Mouse (Mus musculus): ENCODE measurements around the gene Daam2. TPM values are rescaled to one million over a fixed set of nuclear protein-coding genes. Genes with fewer than 3 reads are reported as not detected.
A peak's percentile ranks its signal among the peaks of the same experiment; 100 is the strongest.

The Daam2 gene
- polyA plus RNA-seq (2011; ENCODE audit: insufficient read depth, insufficient read length, low read depth, missing spikeins) = 0.28 and 0.37 TPM in 2 replicates

- Histone ChIP-seq H3K9ac (ENCODE audit: low read depth, poor library complexity, severe bottlenecking) (peak within 1 kb of the TSS; percentile 11; the same call in 1 of the 2 replicates), H3K4me3 (ENCODE audit: low read depth, low read length) (peak within 1 kb of the TSS; percentile 23), H3K4me1 (ENCODE audit: control insufficient read depth, insufficient read depth, low read length) (no peaks in the 10 kb centered on the region), H3K36me3 (ENCODE audit: control insufficient read depth, insufficient read depth, low read length, poor library complexity, severe bottlenecking) (no peaks in the 10 kb centered on the region), H3K9me3 (replicated peaks; ENCODE audit: control insufficient read depth, insufficient read depth, low read length, poor library complexity, severe bottlenecking) (no peaks in the 10 kb centered on the region), H3K27ac (ENCODE audit: insufficient read depth, low read length) (no peak within 1 kb of the TSS), H3K27me3 (ENCODE audit: control insufficient read depth, insufficient read depth, low read length, poor library complexity, severe bottlenecking) (no peaks in the 10 kb centered on the region; the same call in 1 of the 2 replicates)
- TF ChIP-seq CTCF (IDR thresholded peaks at IDR 0.05; ENCODE audit: low read depth, low read length) (no peak), EP300 (IDR thresholded peaks at IDR 0.05; ENCODE audit: insufficient read depth, low read depth, low read length) (no peak), POLR2A (IDR thresholded peaks at IDR 0.05; ENCODE audit: insufficient read depth, low read length) (no peak)
Observed at GRCm38 (mm10) chr17:49563830-49564470, at the start of gene Daam2. Gene Daam2, minus strand, starts transcription at chr17:49564343.

GRCm38 (mm10) chr17:49610296-49610695 is 46.2 kb upstream of the Daam2 start:
- Histone ChIP-seq H3K27me3 (ENCODE audit: control insufficient read depth, insufficient read depth, low read length, poor library complexity, severe bottlenecking) (no peaks in the 10 kb centered on the region; the same call in 1 of the 2 replicates), H3K27ac (ENCODE audit: insufficient read depth, low read length) (no peak overlapping the region), H3K4me1 (ENCODE audit: control insufficient read depth, insufficient read depth, low read length) (no peaks in the 10 kb centered on the region), H3K9ac (ENCODE audit: low read depth, poor library complexity, severe bottlenecking) (no peak overlapping the region), H3K36me3 (ENCODE audit: control insufficient read depth, insufficient read depth, low read length, poor library complexity, severe bottlenecking) (no peaks in the 10 kb centered on the region), H3K9me3 (replicated peaks; ENCODE audit: control insufficient read depth, insufficient read depth, low read length, poor library complexity, severe bottlenecking) (no peaks in the 10 kb centered on the region), H3K4me3 (ENCODE audit: low read depth, low read length) (no peak overlapping the region)
- TF ChIP-seq CTCF (IDR thresholded peaks at IDR 0.05; ENCODE audit: low read depth, low read length) (no peak), POLR2A (IDR thresholded peaks at IDR 0.05; ENCODE audit: insufficient read depth, low read length) (no peak), EP300 (IDR thresholded peaks at IDR 0.05; ENCODE audit: insufficient read depth, low read depth, low read length) (no peak)

GRCm38 (mm10) chr17:49607351-49608027 is 43.3 kb upstream of the Daam2 start:
- Histone ChIP-seq H3K9me3 (replicated peaks; ENCODE audit: control insufficient read depth, insufficient read depth, low read length, poor library complexity, severe bottlenecking) (no peaks in the 10 kb centered on the region), H3K4me1 (ENCODE audit: control insufficient read depth, insufficient read depth, low read length) (no peaks in the 10 kb centered on the region), H3K36me3 (ENCODE audit: control insufficient read depth, insufficient read depth, low read length, poor library complexity, severe bottlenecking) (no peaks in the 10 kb centered on the region), H3K4me3 (ENCODE audit: low read depth, low read length) (no peak overlapping the region), H3K9ac (ENCODE audit: low read depth, poor library complexity, severe bottlenecking) (no peak overlapping the region), H3K27me3 (ENCODE audit: control insufficient read depth, insufficient read depth, low read length, poor library complexity, severe bottlenecking) (no peaks in the 10 kb centered on the region; the same call in 1 of the 2 replicates), H3K27ac (ENCODE audit: insufficient read depth, low read length) (no peak overlapping the region)
- TF ChIP-seq CTCF (IDR thresholded peaks at IDR 0.05; ENCODE audit: low read depth, low read length) (no peak), POLR2A (IDR thresholded peaks at IDR 0.05; ENCODE audit: insufficient read depth, low read length) (no peak), EP300 (IDR thresholded peaks at IDR 0.05; ENCODE audit: insufficient read depth, low read depth, low read length) (no peak)

GRCm38 (mm10) chr17:49605397-49605796 is 41.3 kb upstream of the Daam2 start:
- Histone ChIP-seq H3K9ac (ENCODE audit: low read depth, poor library complexity, severe bottlenecking) (no peak overlapping the region), H3K9me3 (replicated peaks; ENCODE audit: control insufficient read depth, insufficient read depth, low read length, poor library complexity, severe bottlenecking) (0 out of 2 replicates have a peak, but pooled peaks cover 3% of the 10 kb centered on the region), H3K27me3 (ENCODE audit: control insufficient read depth, insufficient read depth, low read length, poor library complexity, severe bottlenecking) (no peaks in the 10 kb centered on the region), H3K4me3 (ENCODE audit: low read depth, low read length) (no peak overlapping the region), H3K36me3 (ENCODE audit: control insufficient read depth, insufficient read depth, low read length, poor library complexity, severe bottlenecking) (no peaks in the 10 kb centered on the region), H3K4me1 (ENCODE audit: control insufficient read depth, insufficient read depth, low read length) (no peaks in the 10 kb centered on the region), H3K27ac (ENCODE audit: insufficient read depth, low read length) (no peak overlapping the region)
- TF ChIP-seq CTCF (IDR thresholded peaks at IDR 0.05; ENCODE audit: low read depth, low read length) = no peak
- no peak for TF ChIP-seq POLR2A (IDR thresholded peaks at IDR 0.05; ENCODE audit: insufficient read depth, low read length)
- no peak for TF ChIP-seq EP300 (IDR thresholded peaks at IDR 0.05; ENCODE audit: insufficient read depth, low read depth, low read length)

GRCm38 (mm10) chr17:49590051-49590450 is 25.9 kb upstream of the Daam2 start:
- Histone ChIP-seq H3K4me3 (ENCODE audit: low read depth, low read length) (no peak overlapping the region), H3K9ac (ENCODE audit: low read depth, poor library complexity, severe bottlenecking) (no peak overlapping the region), H3K4me1 (ENCODE audit: control insufficient read depth, insufficient read depth, low read length) (no peaks in the 10 kb centered on the region), H3K36me3 (ENCODE audit: control insufficient read depth, insufficient read depth, low read length, poor library complexity, severe bottlenecking) (no peaks in the 10 kb centered on the region), H3K9me3 (replicated peaks; ENCODE audit: control insufficient read depth, insufficient read depth, low read length, poor library complexity, severe bottlenecking) (no peaks in the 10 kb centered on the region), H3K27ac (ENCODE audit: insufficient read depth, low read length) (no peak overlapping the region), H3K27me3 (ENCODE audit: control insufficient read depth, insufficient read depth, low read length, poor library complexity, severe bottlenecking) (no peaks in the 10 kb centered on the region)
- TF ChIP-seq CTCF (IDR thresholded peaks at IDR 0.05; ENCODE audit: low read depth, low read length) (no peak), EP300 (IDR thresholded peaks at IDR 0.05; ENCODE audit: insufficient read depth, low read depth, low read length) (no peak), POLR2A (IDR thresholded peaks at IDR 0.05; ENCODE audit: insufficient read depth, low read length) (no peak)

- TF ChIP-seq EP300 (IDR thresholded peaks at IDR 0.05; ENCODE audit: insufficient read depth, low read depth, low read length) = no peak
- TF ChIP-seq POLR2A (IDR thresholded peaks at IDR 0.05; ENCODE audit: insufficient read depth, low read length) = no peak
- TF ChIP-seq CTCF (IDR thresholded peaks at IDR 0.05; ENCODE audit: low read depth, low read length) = no peak
- Histone ChIP-seq H3K4me3 (ENCODE audit: low read depth, low read length) (no peak overlapping the region), H3K4me1 (ENCODE audit: control insufficient read depth, insufficient read depth, low read length) (no peaks in the 10 kb centered on the region)
Observed at GRCm38 (mm10) chr17:49582471-49582870, 18.3 kb upstream of the Daam2 start.

More at GRCm38 (mm10) chr17:49582471-49582870, 18.3 kb upstream of the Daam2 start:
- Histone ChIP-seq H3K9ac (ENCODE audit: low read depth, poor library complexity, severe bottlenecking) (no peak overlapping the region), H3K9me3 (replicated peaks; ENCODE audit: control insufficient read depth, insufficient read depth, low read length, poor library complexity, severe bottlenecking) (no peaks in the 10 kb centered on the region), H3K27ac (ENCODE audit: insufficient read depth, low read length) (no peak overlapping the region), H3K27me3 (ENCODE audit: control insufficient read depth, insufficient read depth, low read length, poor library complexity, severe bottlenecking) (no peaks in the 10 kb centered on the region), H3K36me3 (ENCODE audit: control insufficient read depth, insufficient read depth, low read length, poor library complexity, severe bottlenecking) (no peaks in the 10 kb centered on the region)

All from ES-Bruce4 (cell line).